Mouse (Mus musculus) midbrain, embryonic 15.5 days (tissue): ENCODE measurements around the gene Rab31. TPM values are rescaled to one million over a fixed set of nuclear protein-coding genes. Genes with fewer than 3 reads are reported as not detected.

Experiments used
- ATAC-seq: fragments of 200-750 bp; cut with Nextera tagmentation; replicated peaks from 2 replicates; pipeline ENCODE4 v1.8.0; 2017; ENCODE audit warnings: moderate TSS enrichment
- H3K27ac ChIP-seq: fragments of 300-500 bp; sonication (generic); 2 replicates; pipeline ENCODE4 v1.5.1; 2015; ENCODE audit warnings: mild to moderate bottlenecking, inconsistent platforms
- H3K27me3 ChIP-seq: fragments of 300-500 bp; sonication (generic); replicated peaks from 2 replicates; pipeline ENCODE4 v1.6.1; 2015; ENCODE audit warnings: inconsistent platforms
- H3K36me3 ChIP-seq: fragments of 300-500 bp; sonication (generic); replicated peaks from 2 replicates; pipeline ENCODE4 v1.6.1; 2015; ENCODE audit warnings: inconsistent platforms
- H3K4me1 ChIP-seq: fragments of 300-500 bp; sonication (generic); 2 replicates; pipeline ENCODE4 v1.6.1; 2015; ENCODE audit warnings: inconsistent platforms
- H3K4me2 ChIP-seq: fragments of 300-500 bp; sonication (generic); 2 replicates; pipeline ENCODE4 v1.6.1; 2015; ENCODE audit warnings: inconsistent platforms, mild to moderate bottlenecking, moderate library complexity
- H3K4me3 ChIP-seq: fragments of 300-500 bp; sonication (generic); 2 replicates; pipeline ENCODE4 v1.5.1; 2015; ENCODE audit warnings: mild to moderate bottlenecking, inconsistent platforms
- H3K9ac ChIP-seq: fragments of 300-500 bp; sonication (generic); 2 replicates; pipeline ENCODE4 v1.6.1; 2015; ENCODE audit warnings: mild to moderate bottlenecking, inconsistent platforms
- H3K9me3 ChIP-seq: fragments of 300-500 bp; sonication (generic); 2 replicates; pipeline ENCODE4 v1.6.1; 2016; ENCODE audit warnings: inconsistent platforms
- WGBS: fragments of 180-500 bp; shearing (Covaris S2); methylation state at CpG from one replicate; pipeline ENCODE4 v1.1.7; 2015; ENCODE audit warnings: mixed read lengths; 5-methylcytosine and 5-hydroxymethylcytosine counted together
- polyA plus RNA-seq: library from polyadenylated mRNA; unstranded; fragments of >200 nt; fragmentation: Nextera tagmentation; extraction: Ambion mirVana; gene quantifications from 2 replicates; pipeline ENCODE4 v1.2.1, GENCODE M21; 2015

Gene Rab31
- polyA plus RNA-seq, 1 experiment from 2014 or later: 76.6 TPM

GRCm38 (mm10) chr17:65667792-65668191 is 104.8 kb downstream of the Rab31 start:
- WGBS: 84% methylated on average over 14 of the region's 14 CpGs

GRCm38 (mm10) chr17:65666388-65667161 is 106.0 kb downstream of the Rab31 start:
- Histone ChIP-seq H3K27me3 (no peaks in the 10 kb centered on the region), H3K4me1 (0 out of 2 replicates have a peak, but pooled peaks cover 4% of the 10 kb centered on the region), H3K9me3 (no peaks in the 10 kb centered on the region), H3K4me2 (no peak overlapping the region), H3K36me3 (no peaks in the 10 kb centered on the region), H3K27ac (no peak overlapping the region), H3K4me3 (no peak overlapping the region), H3K9ac (no peak overlapping the region)
- WGBS: 89% methylated on average over 17 of the region's 17 CpGs
- no peak for ATAC-seq

More at GRCm38 (mm10) chr17:65667792-65668191, 104.8 kb downstream of the Rab31 start:
- H3K4me2 ChIP-seq: no peak overlapping the region
- no peaks in the 10 kb centered on the region for H3K27me3 ChIP-seq
- H3K4me1 ChIP-seq: 0 out of 2 replicates have a peak, but pooled peaks cover 4% of the 10 kb centered on the region
- no peak overlapping the region for H3K27ac ChIP-seq
- no peak overlapping the region for H3K9ac ChIP-seq
- H3K36me3 ChIP-seq: no peaks in the 10 kb centered on the region
- no peak for ATAC-seq
- no peak overlapping the region for H3K4me3 ChIP-seq
- no peaks in the 10 kb centered on the region for H3K9me3 ChIP-seq

- Histone ChIP-seq H3K4me3 (no peak overlapping the region), H3K27ac (no peak overlapping the region), H3K36me3 (no peaks in the 10 kb centered on the region), H3K4me2 (no peak overlapping the region), H3K27me3 (no peaks in the 10 kb centered on the region), H3K9me3 (no peaks in the 10 kb centered on the region), H3K9ac (no peak overlapping the region), H3K4me1 (0 out of 2 replicates have a peak, but pooled peaks cover 4% of the 10 kb centered on the region)
- ATAC-seq: no peak
- 93% methylated on average over 12 of the region's 12 CpGs for WGBS
Measured at GRCm38 (mm10) chr17:65665786-65666387, 106.7 kb downstream of the Rab31 start.

GRCm38 (mm10) chr17:65663329-65664078 is 109.0 kb downstream of the Rab31 start:
- 0 out of 2 replicates have a peak, but pooled peaks cover 4% of the 10 kb centered on the region for H3K4me1 ChIP-seq
- no peaks in the 10 kb centered on the region for H3K36me3 ChIP-seq
- no peak overlapping the region for H3K9ac ChIP-seq
- no peak overlapping the region for H3K4me3 ChIP-seq
- H3K4me2 ChIP-seq: no peak overlapping the region
- H3K27me3 ChIP-seq: no peaks in the 10 kb centered on the region
- no peaks in the 10 kb centered on the region for H3K9me3 ChIP-seq
- 71% methylated on average over 14 of the region's 14 CpGs for WGBS
- H3K27ac ChIP-seq: no peak overlapping the region
- ATAC-seq: no peak

- Histone ChIP-seq H3K27ac (no peak overlapping the region), H3K9me3 (no peaks in the 10 kb centered on the region), H3K27me3 (no peaks in the 10 kb centered on the region), H3K36me3 (no peaks in the 10 kb centered on the region), H3K4me1 (0 out of 2 replicates have a peak, but pooled peaks cover 4% of the 10 kb centered on the region), H3K4me3 (no peak overlapping the region), H3K4me2 (no peak overlapping the region), H3K9ac (no peak overlapping the region)
- no peak for ATAC-seq
- 86% methylated on average over 3 of the region's 3 CpGs for WGBS
Measured at GRCm38 (mm10) chr17:65662662-65663061, 109.9 kb downstream of the Rab31 start.

GRCm38 (mm10) chr17:65658416-65658815 is 114.1 kb downstream of the Rab31 start:
- Histone ChIP-seq H3K27ac (no peak overlapping the region), H3K9ac (no peak overlapping the region), H3K27me3 (no peaks in the 10 kb centered on the region), H3K9me3 (no peaks in the 10 kb centered on the region), H3K4me1 (0 out of 2 replicates have a peak, but pooled peaks cover under 1% of the 10 kb centered on the region), H3K36me3 (no peaks in the 10 kb centered on the region), H3K4me3 (no peak overlapping the region), H3K4me2 (no peak overlapping the region)
- ATAC-seq: no peak
- 98% methylated on average over 2 of the region's 2 CpGs for WGBS

GRCm38 (mm10) chr17:65657958-65658357 is 114.6 kb downstream of the Rab31 start:
- H3K9ac ChIP-seq: no peak overlapping the region
- no peaks in the 10 kb centered on the region for H3K9me3 ChIP-seq
- no peaks in the 10 kb centered on the region for H3K4me1 ChIP-seq
- H3K4me3 ChIP-seq: no peak overlapping the region
- H3K36me3 ChIP-seq: no peaks in the 10 kb centered on the region
- H3K27me3 ChIP-seq: no peaks in the 10 kb centered on the region
- ATAC-seq: no peak
- 87% methylated on average over 9 of the region's 9 CpGs for WGBS
- H3K27ac ChIP-seq: no peak overlapping the region
- no peak overlapping the region for H3K4me2 ChIP-seq

GRCm38 (mm10) chr17:65656731-65657130 is 115.8 kb downstream of the Rab31 start:
- no peak for ATAC-seq
- Histone ChIP-seq H3K9ac (no peak overlapping the region), H3K4me1 (no peaks in the 10 kb centered on the region), H3K9me3 (no peaks in the 10 kb centered on the region), H3K27ac (no peak overlapping the region), H3K4me3 (no peak overlapping the region), H3K36me3 (no peaks in the 10 kb centered on the region), H3K4me2 (no peak overlapping the region), H3K27me3 (no peaks in the 10 kb centered on the region)
- WGBS: 97% methylated on average over 6 of the region's 6 CpGs

- 92% methylated on average over 8 of the region's 8 CpGs for WGBS
- no peak overlapping the region for H3K4me2 ChIP-seq
Measured at GRCm38 (mm10) chr17:65656076-65656475, 116.5 kb downstream of the Rab31 start.

GRCm38 (mm10) chr17:65655608-65656007 is 116.9 kb downstream of the Rab31 start:
- no peaks in the 10 kb centered on the region for H3K27me3 ChIP-seq
- no peaks in the 10 kb centered on the region for H3K4me1 ChIP-seq
- H3K36me3 ChIP-seq: no peaks in the 10 kb centered on the region
- H3K4me2 ChIP-seq: no peak overlapping the region
- no peak overlapping the region for H3K4me3 ChIP-seq
- no peak for ATAC-seq
- H3K9ac ChIP-seq: no peak overlapping the region
- no peak overlapping the region for H3K27ac ChIP-seq
- 78% methylated on average over 4 of the region's 4 CpGs for WGBS
- no peaks in the 10 kb centered on the region for H3K9me3 ChIP-seq

More at GRCm38 (mm10) chr17:65656076-65656475, 116.5 kb downstream of the Rab31 start:
- Histone ChIP-seq H3K27me3 (no peaks in the 10 kb centered on the region), H3K4me1 (no peaks in the 10 kb centered on the region), H3K9me3 (no peaks in the 10 kb centered on the region), H3K4me3 (no peak overlapping the region), H3K36me3 (no peaks in the 10 kb centered on the region), H3K9ac (no peak overlapping the region), H3K27ac (no peak overlapping the region)
- ATAC-seq: no peak

- Histone ChIP-seq H3K4me2 (no peak overlapping the region), H3K27me3 (no peaks in the 10 kb centered on the region), H3K4me1 (no peaks in the 10 kb centered on the region), H3K9me3 (no peaks in the 10 kb centered on the region), H3K4me3 (no peak overlapping the region), H3K27ac (no peak overlapping the region), H3K36me3 (no peaks in the 10 kb centered on the region), H3K9ac (no peak overlapping the region)
- 91% methylated on average over 6 of the region's 6 CpGs for WGBS
- ATAC-seq: no peak
Measured at GRCm38 (mm10) chr17:65650598-65650997, 122.0 kb downstream of the Rab31 start.

GRCm38 (mm10) chr17:65649175-65649493 is 123.4 kb downstream of the Rab31 start:
- no peak for ATAC-seq
- H3K4me3 ChIP-seq: no peak overlapping the region
- no peaks in the 10 kb centered on the region for H3K4me1 ChIP-seq
- H3K9ac ChIP-seq: no peak overlapping the region
- H3K9me3 ChIP-seq: no peaks in the 10 kb centered on the region
- WGBS: 93% methylated on average over 2 of the region's 2 CpGs
- no peaks in the 10 kb centered on the region for H3K27me3 ChIP-seq
- no peak overlapping the region for H3K4me2 ChIP-seq
- H3K27ac ChIP-seq: no peak overlapping the region
- no peaks in the 10 kb centered on the region for H3K36me3 ChIP-seq
